Mouse (Mus musculus) testis, postnatal 10 days (tissue): ENCODE measurements at regions not wholly inside any gene's neighbourhood (a gene's known extent, or its start where the extent isn't known, plus 50 kb on each side); places are given as distances from the start of the nearest gene placed in this dataset.

Experiments
- DNase-seq: peaks from one replicate; pipeline ENCODE4 v3.0.0; 2021; ENCODE audit warnings: low spot score

GRCm38 (mm10) chr1:128731445-128731844, 139.4 kb upstream of the Cxcr4 start:
- no peak for DNase-seq

GRCm38 (mm10) chr1:128724433-128725091, 132.5 kb upstream of the Cxcr4 start:
- no peak for DNase-seq

- DNase-seq, result no peak
Observed at GRCm38 (mm10) chr1:128723843-128724242, 131.8 kb upstream of the Cxcr4 start.

- no peak for DNase-seq
Observed at GRCm38 (mm10) chr1:128722061-128722471, 130.0 kb upstream of the Cxcr4 start.

GRCm38 (mm10) chr1:128714843-128715242, 122.8 kb upstream of the Cxcr4 start:
- DNase-seq, result no peak

GRCm38 (mm10) chr1:128712876-128713275, 120.8 kb upstream of the Cxcr4 start:
- no peak for DNase-seq

GRCm38 (mm10) chr1:128711121-128711520, 119.0 kb upstream of the Cxcr4 start:
- DNase-seq, result no peak

- no peak for DNase-seq
Observed at GRCm38 (mm10) chr1:128707747-128708146, 115.7 kb upstream of the Cxcr4 start.

GRCm38 (mm10) chr1:128706167-128706566, 114.1 kb upstream of the Cxcr4 start:
- no peak for DNase-seq

GRCm38 (mm10) chr1:128705071-128705503, 113.0 kb upstream of the Cxcr4 start:
- DNase-seq, result no peak

- DNase-seq, result no peak
Observed at GRCm38 (mm10) chr1:128701326-128701725, 109.2 kb upstream of the Cxcr4 start.

GRCm38 (mm10) chr1:128697962-128698361, 105.9 kb upstream of the Cxcr4 start:
- no peak for DNase-seq

- DNase-seq, result no peak
Observed at GRCm38 (mm10) chr1:128695936-128696335, 103.8 kb upstream of the Cxcr4 start.

- no peak for DNase-seq
Observed at GRCm38 (mm10) chr1:128692799-128693198, 100.7 kb upstream of the Cxcr4 start.

- DNase-seq, result no peak
Observed at GRCm38 (mm10) chr1:128692313-128692712, 100.2 kb upstream of the Cxcr4 start.

- no peak for DNase-seq
Observed at GRCm38 (mm10) chr1:128687236-128687927, 95.3 kb upstream of the Cxcr4 start.

- no peak for DNase-seq
Observed at GRCm38 (mm10) chr1:128685467-128686137, 93.5 kb upstream of the Cxcr4 start.

- no peak for DNase-seq
Observed at GRCm38 (mm10) chr1:128682942-128683341, 90.8 kb upstream of the Cxcr4 start.

GRCm38 (mm10) chr1:128681261-128681660, 89.2 kb upstream of the Cxcr4 start:
- DNase-seq, result no peak

GRCm38 (mm10) chr1:128680538-128680937, 88.4 kb upstream of the Cxcr4 start:
- no peak for DNase-seq

- no peak for DNase-seq
Observed at GRCm38 (mm10) chr1:128680012-128680411, 87.9 kb upstream of the Cxcr4 start.

GRCm38 (mm10) chr1:128679005-128679980, 87.2 kb upstream of the Cxcr4 start:
- DNase-seq, result no peak
